Mouse (Mus musculus) hindbrain, embryonic 14.5 days (tissue): Measurements from ENCODE around the gene Ifnab. TPM values are rescaled to one million over a fixed set of nuclear protein-coding genes. Genes with fewer than 3 reads are reported as not detected.
A peak's percentile ranks its signal among the peaks of the same experiment; 100 is the strongest.

Experiments used
- ATAC-seq: fragments of 200-750 bp; cut with Nextera tagmentation; 2 replicates; pipeline ENCODE4 v1.8.0; 2017; ENCODE audit warnings: moderate number of reproducible peaks, mild to moderate bottlenecking, moderate TSS enrichment, moderate library complexity; ENCODE audit not compliant: low FRiP score
- DNase-seq: peaks from one replicate; pipeline ENCODE4 v3.0.0-alpha.2; 2015; ENCODE audit warnings: low spot score
- H3K27ac ChIP-seq: fragments of 300-500 bp; sonication (generic); 2 replicates; pipeline ENCODE4 v1.5.1; 2014; ENCODE audit warnings: mild to moderate bottlenecking, moderate library complexity
- H3K27me3 ChIP-seq: fragments of 300-500 bp; sonication (generic); 2 replicates; pipeline ENCODE4 v1.6.1; 2014; ENCODE audit warnings: mild to moderate bottlenecking, low read length, mixed read lengths; ENCODE audit not compliant: control insufficient read depth, insufficient read depth
- H3K36me3 ChIP-seq: fragments of 300-500 bp; sonication (generic); replicated peaks from 2 replicates; pipeline ENCODE4 v1.6.1; 2014; ENCODE audit not compliant: control insufficient read depth, insufficient read depth
- H3K4me1 ChIP-seq: fragments of 300-500 bp; sonication (generic); replicated peaks from 2 replicates; pipeline ENCODE4 v1.6.1; 2014; ENCODE audit warnings: antibody characterized with exemption, low read length, mixed read lengths; ENCODE audit not compliant: control insufficient read depth, insufficient read depth
- H3K4me2 ChIP-seq: fragments of 300-500 bp; sonication (generic); replicated peaks from 2 replicates; pipeline ENCODE4 v1.6.1; 2014; ENCODE audit warnings: mild to moderate bottlenecking, moderate library complexity
- H3K4me3 ChIP-seq: fragments of 300-500 bp; sonication (generic); replicated peaks from 2 replicates; pipeline ENCODE4 v1.5.1; 2014; ENCODE audit warnings: mild to moderate bottlenecking, low read length
- H3K9ac ChIP-seq: fragments of 300-500 bp; sonication (generic); 2 replicates; pipeline ENCODE4 v1.6.1; 2014
- H3K9me3 ChIP-seq: fragments of 300-500 bp; sonication (generic); 2 replicates; pipeline ENCODE4 v1.6.1; 2016; ENCODE audit warnings: low read length; ENCODE audit not compliant: control insufficient read depth
- WGBS: fragments of 180-500 bp; shearing (Covaris S2); extraction: QIAGEN DNeasy Blood & Tissue Kit; methylation state at CpG from one replicate; pipeline ENCODE4 v1.1.7; 2014; 5-methylcytosine and 5-hydroxymethylcytosine counted together
- polyA plus RNA-seq: library from polyadenylated mRNA; unstranded; fragments of >200 nt; fragmentation: Nextera tagmentation; extraction: Ambion mirVana; gene quantifications from 2 replicates; pipeline ENCODE4 v1.2.1, GENCODE M21; 2014

The Ifnab gene
- polyA plus RNA-seq, 1 experiment from 2014 or later: not detected

DNA sequence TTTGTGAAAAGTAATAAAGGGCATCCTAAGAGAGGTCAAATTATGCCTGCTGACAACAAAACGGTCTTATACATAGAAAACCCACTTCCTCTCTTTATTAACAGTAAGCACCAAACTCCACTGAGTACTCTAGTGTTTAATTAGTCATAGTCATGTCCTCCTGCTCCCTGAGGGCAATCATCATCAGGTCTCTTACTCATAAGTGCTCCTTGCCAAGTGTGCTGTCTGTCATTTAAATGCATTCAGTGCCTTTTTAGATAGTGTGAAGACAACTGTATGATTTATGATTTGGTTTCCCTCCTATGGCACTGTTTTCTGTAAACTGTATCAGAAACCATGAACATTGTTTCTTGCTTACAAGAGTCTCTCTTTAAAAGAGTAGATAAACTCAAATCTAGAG lies 23.1 kb upstream of the Ifnab start:
- peaks cover 19% of the 10 kb centered on the region for H3K4me1 ChIP-seq
- no peak for ATAC-seq
- H3K9me3 ChIP-seq: no peaks in the 10 kb centered on the region
- H3K27ac ChIP-seq: no peak overlapping the region
- no peak overlapping the region for H3K9ac ChIP-seq
- H3K27me3 ChIP-seq: no peaks in the 10 kb centered on the region
- H3K4me3 ChIP-seq: no peak overlapping the region
- H3K4me2 ChIP-seq: no peak overlapping the region
- no peak for DNase-seq
- WGBS: 79% methylated on average over 1 of the region's 1 CpGs
- H3K36me3 ChIP-seq: peaks cover 32% of the 10 kb centered on the region

DNA sequence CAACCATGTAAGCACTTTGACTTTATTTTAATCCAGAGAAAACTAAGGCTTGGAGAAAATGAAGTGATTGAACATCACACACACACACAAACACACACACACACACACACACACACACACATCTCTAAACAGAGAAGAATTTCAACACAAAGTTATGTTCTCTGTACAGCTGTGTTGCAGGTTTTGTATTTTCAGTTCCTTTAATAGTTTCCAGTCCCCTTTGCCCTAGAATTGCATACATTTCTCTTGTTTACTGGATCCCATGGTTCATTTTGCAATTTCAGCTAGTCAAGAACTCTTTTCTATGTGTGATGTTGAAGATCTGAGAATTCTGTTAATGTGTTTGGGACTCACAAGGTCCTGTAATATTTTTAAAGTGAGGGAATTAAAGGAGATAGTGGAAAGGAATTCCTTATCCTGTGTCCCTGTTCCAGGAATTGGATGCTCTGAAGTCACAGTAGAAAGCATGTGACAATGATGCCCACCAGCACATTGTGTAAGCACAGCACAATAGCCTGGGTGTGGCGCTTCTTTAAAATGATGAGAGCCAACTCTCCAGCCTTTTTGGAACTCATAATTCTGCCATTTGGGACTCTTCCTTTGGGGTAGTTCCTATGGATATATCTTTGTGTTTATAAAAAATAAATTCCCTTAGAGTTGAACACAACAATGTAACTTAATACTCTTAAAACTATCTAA lies 16.1 kb upstream of the Ifnab start:
- ATAC-seq (no peak), DNase-seq (no peak)
- Histone ChIP-seq H3K36me3 (no peaks in the 10 kb centered on the region), H3K27ac (no peak overlapping the region), H3K4me3 (no peak overlapping the region), H3K4me2 (no peak overlapping the region), H3K27me3 (no peaks in the 10 kb centered on the region), H3K9me3 (no peaks in the 10 kb centered on the region), H3K9ac (no peak overlapping the region), H3K4me1 (no peaks in the 10 kb centered on the region)
- WGBS: 94% methylated on average over 1 of the region's 1 CpGs

DNA sequence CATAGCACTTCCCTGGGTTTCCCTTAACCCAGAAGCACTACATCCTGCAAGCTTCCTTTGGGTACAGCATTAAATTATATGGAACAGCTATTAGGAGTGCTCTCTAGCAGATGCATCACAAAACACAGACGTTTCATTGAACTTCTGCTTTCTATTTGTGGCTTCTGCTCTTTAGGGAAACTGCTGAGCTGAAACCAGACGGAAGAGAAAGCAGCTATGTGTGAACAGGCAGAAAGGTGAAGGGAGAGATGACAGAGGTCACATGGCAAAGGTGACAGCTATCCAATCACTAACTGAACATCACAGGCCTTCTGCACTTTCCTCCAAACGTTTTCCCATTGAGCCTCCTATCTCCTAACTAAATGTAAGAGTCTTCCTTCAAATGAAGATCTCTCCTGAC lies 14.8 kb upstream of the Ifnab start:
- Histone ChIP-seq H3K9ac (no peak overlapping the region), H3K27me3 (no peaks in the 10 kb centered on the region), H3K4me2 (no peak overlapping the region), H3K36me3 (no peaks in the 10 kb centered on the region), H3K4me1 (no peaks in the 10 kb centered on the region), H3K4me3 (no peak overlapping the region), H3K9me3 (no peaks in the 10 kb centered on the region), H3K27ac (no peak overlapping the region)
- WGBS: 55% methylated on average over 3 of the region's 3 CpGs
- ATAC-seq (no peak), DNase-seq (no peak)

DNA sequence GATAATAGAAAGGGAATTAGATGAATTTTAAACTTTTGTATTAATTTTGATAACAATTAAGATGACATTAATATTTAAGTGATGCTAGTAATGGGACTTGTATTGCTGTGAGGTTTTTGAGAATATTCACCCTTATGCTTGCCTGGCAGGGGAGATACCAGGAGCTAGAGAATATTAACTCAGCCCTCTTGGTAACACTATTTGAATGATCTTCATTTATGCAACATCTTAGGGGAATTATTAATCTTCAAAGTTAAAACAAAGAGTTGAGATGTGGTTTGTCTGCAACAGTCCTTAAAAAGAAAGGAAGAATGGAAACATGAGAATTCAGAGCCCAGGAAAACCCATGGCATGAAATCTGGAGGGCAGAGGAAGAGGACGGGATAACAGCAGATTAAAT lies 8.1 kb upstream of the Ifnab start:
- no peak overlapping the region for H3K4me3 ChIP-seq
- no peaks in the 10 kb centered on the region for H3K36me3 ChIP-seq
- ATAC-seq (no peak), DNase-seq (no peak)
- no peaks in the 10 kb centered on the region for H3K4me1 ChIP-seq
- WGBS: 96% methylated on average over 1 of the region's 1 CpGs
- no peak overlapping the region for H3K9ac ChIP-seq
- H3K27me3 ChIP-seq: no peaks in the 10 kb centered on the region
- H3K4me2 ChIP-seq: no peak overlapping the region
- no peak overlapping the region for H3K27ac ChIP-seq
- H3K9me3 ChIP-seq: no peaks in the 10 kb centered on the region

DNA sequence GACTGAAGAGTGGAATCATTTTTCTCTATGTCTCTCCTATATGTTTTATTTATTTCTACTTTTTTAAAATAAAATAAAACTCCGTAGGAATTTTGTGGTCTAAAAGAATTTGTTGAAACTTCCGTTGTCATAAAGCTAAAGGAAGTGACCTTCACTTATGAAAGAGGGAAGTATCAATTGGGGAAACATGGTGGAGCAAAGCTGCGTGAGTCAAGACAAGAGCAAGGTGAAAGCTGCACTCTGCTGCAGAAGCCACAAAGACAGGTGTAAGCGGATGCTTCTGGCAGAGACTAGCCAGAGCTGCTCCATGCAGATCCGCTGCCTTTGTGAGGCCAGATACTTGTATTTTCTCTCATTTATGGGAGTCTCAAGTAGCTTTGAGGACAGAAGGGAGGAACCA lies 7.6 kb upstream of the Ifnab start:
- Histone ChIP-seq H3K9me3 (no peaks in the 10 kb centered on the region), H3K4me3 (no peak overlapping the region), H3K27ac (no peak overlapping the region), H3K27me3 (no peaks in the 10 kb centered on the region), H3K36me3 (no peaks in the 10 kb centered on the region), H3K4me2 (no peak overlapping the region), H3K4me1 (no peaks in the 10 kb centered on the region), H3K9ac (no peak overlapping the region)
- WGBS: 86% methylated on average over 5 of the region's 5 CpGs
- no peak for DNase-seq
- ATAC-seq: no peak

DNA sequence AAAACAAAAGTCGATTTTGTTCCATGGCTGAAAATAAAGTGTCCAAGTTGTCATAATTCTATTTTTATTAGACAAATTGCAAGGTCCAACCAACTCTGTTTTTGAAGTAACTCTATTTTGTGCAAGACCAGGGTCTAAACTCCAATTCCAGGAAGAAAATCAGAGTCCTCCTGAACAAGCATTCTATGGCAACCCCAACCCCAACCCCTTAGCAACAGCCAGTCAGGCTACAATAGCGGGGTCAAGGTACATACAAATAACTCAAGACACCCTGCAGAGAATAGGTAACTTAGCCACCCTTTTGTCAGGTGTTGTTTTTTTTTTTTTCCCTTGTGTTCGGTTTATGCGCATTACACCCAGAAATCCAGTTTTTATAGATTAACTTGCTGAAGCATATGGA lies 6.6 kb upstream of the Ifnab start:
- WGBS: 83% methylated on average over 4 of the region's 4 CpGs
- no peaks in the 10 kb centered on the region for H3K36me3 ChIP-seq
- DNase-seq (no peak), ATAC-seq (no peak)
- H3K4me1 ChIP-seq: no peaks in the 10 kb centered on the region
- no peak overlapping the region for H3K4me2 ChIP-seq
- no peak overlapping the region for H3K27ac ChIP-seq
- no peaks in the 10 kb centered on the region for H3K9me3 ChIP-seq
- no peaks in the 10 kb centered on the region for H3K27me3 ChIP-seq
- no peak overlapping the region for H3K9ac ChIP-seq
- H3K4me3 ChIP-seq: no peak overlapping the region

DNA sequence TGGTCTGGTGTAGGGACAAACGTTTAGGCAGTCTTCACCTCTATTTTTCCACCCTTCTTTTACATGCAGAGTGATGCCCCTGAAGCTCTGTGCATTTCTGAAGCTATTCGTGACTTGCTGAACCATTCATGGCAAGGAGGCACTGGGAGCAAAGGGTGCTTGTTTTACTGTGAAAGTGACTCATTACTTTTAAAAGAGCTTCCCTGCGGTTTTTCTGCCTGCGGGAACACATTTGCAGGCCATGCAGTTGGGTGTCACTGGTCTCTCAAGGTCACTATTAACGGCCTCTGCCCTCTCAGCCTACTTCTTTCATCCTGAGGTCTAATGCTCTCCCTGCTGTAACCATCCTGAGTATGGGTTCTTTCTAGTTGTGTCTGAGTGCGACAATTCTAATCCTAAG lies 5.9 kb upstream of the Ifnab start:
- ATAC-seq (no peak), DNase-seq (no peak)
- Histone ChIP-seq H3K9me3 (no peaks in the 10 kb centered on the region), H3K4me2 (no peak overlapping the region), H3K4me3 (no peak overlapping the region), H3K9ac (no peak overlapping the region), H3K4me1 (no peaks in the 10 kb centered on the region), H3K36me3 (no peaks in the 10 kb centered on the region), H3K27ac (no peak overlapping the region), H3K27me3 (no peaks in the 10 kb centered on the region)
- WGBS: 68% methylated on average over 6 of the region's 6 CpGs

DNA sequence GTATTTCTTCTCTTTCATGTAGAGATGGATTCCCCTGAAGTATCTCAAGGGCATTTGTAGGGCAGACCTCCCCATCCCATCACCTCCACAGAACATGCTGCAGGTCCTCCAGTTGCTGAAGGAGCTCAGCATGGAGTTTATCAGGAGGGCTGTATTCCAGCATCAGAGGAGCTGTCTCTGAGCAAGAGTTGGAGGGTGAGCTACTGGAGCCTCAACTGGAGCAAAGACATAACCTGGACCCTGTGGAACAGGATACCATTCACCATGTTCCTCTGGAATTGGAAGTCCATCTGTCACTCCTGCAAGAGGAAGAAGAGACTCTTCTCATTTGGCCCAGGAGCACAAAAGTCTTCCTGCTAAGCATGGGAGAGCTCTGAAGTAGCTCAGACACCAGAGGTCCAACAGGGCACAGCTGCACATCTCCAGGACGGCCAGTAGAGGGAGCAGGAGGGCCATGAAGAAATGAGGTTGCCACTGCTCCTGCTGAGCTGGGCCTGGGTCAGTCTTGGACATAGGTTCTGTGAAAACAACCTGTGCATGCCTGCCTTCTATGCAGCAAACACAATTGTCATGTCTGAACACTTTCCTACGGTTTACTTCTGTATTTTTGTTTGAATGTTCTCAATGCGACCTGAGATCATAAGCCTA lies 5.2 kb upstream of the Ifnab start:
- no peaks in the 10 kb centered on the region for H3K36me3 ChIP-seq
- DNase-seq (peak; percentile 86), ATAC-seq (peak; percentile 84)
- H3K9me3 ChIP-seq: no peaks in the 10 kb centered on the region
- 27% methylated on average over 3 of the region's 3 CpGs for WGBS
- H3K4me3 ChIP-seq: no peak overlapping the region
- H3K4me2 ChIP-seq: no peak overlapping the region
- no peaks in the 10 kb centered on the region for H3K4me1 ChIP-seq
- H3K27ac ChIP-seq: no peak overlapping the region
- H3K9ac ChIP-seq: no peak overlapping the region
- no peaks in the 10 kb centered on the region for H3K27me3 ChIP-seq

DNA sequence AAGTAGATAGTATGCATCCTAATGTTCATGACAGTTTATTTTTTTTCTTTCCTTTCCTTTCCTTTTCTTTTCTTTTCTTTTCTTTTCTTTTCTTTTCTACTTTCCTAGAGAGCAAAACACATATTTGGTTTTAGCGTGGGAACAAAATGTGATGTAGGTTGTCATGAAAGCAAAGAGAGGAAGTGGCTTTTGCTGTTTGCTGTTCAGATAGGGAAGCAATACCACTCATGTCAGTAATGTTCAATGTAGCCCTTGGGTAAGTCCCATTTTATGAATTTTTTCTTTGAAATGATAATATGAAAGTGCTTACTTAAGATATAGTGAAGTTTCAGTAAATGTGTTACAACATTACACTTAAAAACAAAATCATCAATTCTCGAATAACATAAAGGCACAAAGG lies 2.2 kb upstream of the Ifnab start:
- Histone ChIP-seq H3K9me3 (no peaks in the 10 kb centered on the region), H3K9ac (no peak overlapping the region), H3K4me3 (no peak overlapping the region), H3K27me3 (no peaks in the 10 kb centered on the region), H3K27ac (no peak overlapping the region), H3K36me3 (no peaks in the 10 kb centered on the region), H3K4me2 (no peak overlapping the region), H3K4me1 (no peaks in the 10 kb centered on the region)
- no peak for ATAC-seq
- WGBS: 94% methylated on average over 2 of the region's 2 CpGs
- no peak for DNase-seq

DNA sequence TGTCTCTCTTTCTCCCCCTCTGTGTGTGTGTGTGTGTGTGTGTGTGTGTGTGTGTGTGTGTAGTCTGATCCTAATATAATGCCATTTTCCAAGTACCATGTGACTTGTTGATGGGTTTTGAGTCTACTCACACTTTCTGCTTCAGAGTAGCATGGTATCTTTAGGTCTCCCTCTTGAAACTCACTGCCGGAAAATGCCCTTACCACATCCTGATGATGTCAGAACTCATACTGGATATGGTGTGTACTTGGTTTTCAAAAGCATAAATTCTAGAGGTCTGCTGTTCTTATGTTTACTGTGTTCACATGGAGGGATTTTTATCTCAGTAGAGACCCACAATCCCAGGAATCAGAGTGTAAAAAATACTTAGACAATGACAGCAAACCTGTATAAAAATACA lies 1.4 kb upstream of the Ifnab start:
- H3K9ac ChIP-seq: no peak overlapping the region

More for the DNA sequence above, 1.4 kb upstream of the Ifnab start:
- no peak overlapping the region for H3K27ac ChIP-seq
- H3K4me1 ChIP-seq: no peaks in the 10 kb centered on the region
- no peak overlapping the region for H3K4me2 ChIP-seq
- no peaks in the 10 kb centered on the region for H3K27me3 ChIP-seq
- DNase-seq (no peak), ATAC-seq (no peak)
- no peak overlapping the region for H3K4me3 ChIP-seq
- H3K36me3 ChIP-seq: no peaks in the 10 kb centered on the region
- 92% methylated on average over 1 of the region's 1 CpGs for WGBS
- H3K9me3 ChIP-seq: no peaks in the 10 kb centered on the region
